8 mouse cellular contexts compared by ENCODE assay signal in the genomic region with DNA sequence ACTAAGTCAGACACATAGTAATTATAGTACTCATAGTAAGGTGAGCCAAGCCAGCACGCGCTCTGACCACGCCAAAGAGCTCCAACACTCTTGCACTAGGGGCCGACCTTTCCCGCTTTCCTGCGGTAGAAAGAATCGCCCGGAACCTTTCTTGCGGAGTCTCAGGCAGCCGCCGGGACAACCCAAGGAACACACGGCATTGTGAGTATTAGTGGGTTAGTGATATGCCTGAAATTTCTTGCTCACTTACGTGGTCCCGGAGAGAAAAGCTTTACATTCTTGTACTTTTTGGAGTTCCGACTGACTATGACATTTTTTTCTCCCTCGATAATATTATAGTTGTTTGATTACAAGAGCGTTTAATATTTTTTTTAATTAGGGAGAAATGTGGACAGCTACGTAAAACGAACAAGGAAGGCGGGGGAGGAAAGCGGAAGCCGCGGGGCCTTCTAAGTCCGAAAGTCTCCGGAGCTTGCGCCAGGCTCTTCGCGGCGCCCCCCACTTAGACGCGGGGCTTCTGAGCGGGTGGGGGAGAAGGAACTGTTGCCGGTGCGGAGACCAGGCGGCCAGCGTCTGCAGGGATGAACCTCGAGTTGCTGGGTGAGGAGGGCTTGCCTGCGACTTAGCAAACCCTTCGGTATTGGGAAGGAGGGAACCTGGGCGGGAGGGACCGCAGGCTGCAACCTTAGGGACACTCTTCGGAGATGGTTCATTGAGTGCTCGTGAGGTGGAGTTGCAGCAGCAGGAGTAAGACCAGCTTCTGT. TPM values are rescaled to one million over a fixed set of nuclear protein-coding genes. Genes with fewer than 3 reads are reported as not detected.
DNase-seq lines count a peak whose midpoint lies in the region; ATAC-seq lines count a peak whose summit lies in the region.

TSS of gene Rbbp5 (plus strand) at position 438 of the 764 bp plus-strand sequence.

- H3K9ac ChIP-seq in hindbrain, embryonic 15.5 days: peak within 1 kb of the TSS; percentile 76

- DNase-seq in R1 (ENCODE audit: low read depth, low spot score): peak; percentile 94
- DNase-seq in cerebellum, postnatal 25 days: peak; percentile 91 to 93
- DNase-seq in frontal cortex, postnatal 36 days (ENCODE audit: low spot score in 2 of 2): peak; percentile 86 to 90
- DNase-seq in left cerebral cortex, adult 11 months (ENCODE audit: low spot score): peak; percentile 68
- peak; percentile 90 to 93 for DNase-seq in lung, postnatal 4 days
- DNase-seq in retina, postnatal 7 days (ENCODE audit: low read depth, low spot score): peak; percentile 88
- peak; percentile 75 for DNase-seq in urinary bladder, adult 2 months (ENCODE audit: low spot score)

- H3K4me1 ChIP-seq in hindbrain, embryonic 15.5 days (replicated peaks): peaks cover 30% of the 10 kb centered on the region

- WGBS in hindbrain, embryonic 15.5 days: under 1% methylated on average over 43 of the region's 43 CpGs

- no peaks in the 10 kb centered on the region for H3K27me3 ChIP-seq in hindbrain, embryonic 15.5 days

- H3K36me3 ChIP-seq in hindbrain, embryonic 15.5 days: no peaks in the 10 kb centered on the region

- H3K9me3 ChIP-seq in hindbrain, embryonic 15.5 days: no peaks in the 10 kb centered on the region

- H3K4me2 ChIP-seq in hindbrain, embryonic 15.5 days: peak within 1 kb of the TSS; percentile 87

- ATAC-seq in hindbrain, embryonic 15.5 days (ENCODE audit: low FRiP score, low read depth): peak; percentile 92

- peak within 1 kb of the TSS; percentile 83 for H3K27ac ChIP-seq in hindbrain, embryonic 15.5 days (replicated peaks)

- H3K4me3 ChIP-seq in hindbrain, embryonic 15.5 days: peak within 1 kb of the TSS; percentile 93

RNA-seq across cellular contexts. Expression of gene Rbbp5, which starts in this region (rescaled TPM):
- 41.4 and 43.8 TPM in 2 replicates for polyA plus RNA-seq in hindbrain, embryonic 15.5 days (2015; fragmentation: Nextera tagmentation; extraction: Ambion mirVana)
- polyA plus RNA-seq in urinary bladder, adult 2 months (2012; rRNA removed): 29.5 and 31.6 TPM in 2 replicates

Comparison
In these comparisons a context has a peak if more than half of its experiments do, and no peak if none do; other contexts are left out.
1. Peak in every context shown above with its lines: DNase-seq, ATAC-seq, H3K4me3 ChIP-seq and H3K27ac ChIP-seq.